Mouse (Mus musculus): Measurements from ENCODE around the gene Nol4l. TPM values are rescaled to one million over a fixed set of nuclear protein-coding genes. Genes with fewer than 3 reads are reported as not detected.

The Nol4l gene
- total RNA-seq, 2 experiments from 2014 or later, result 12.0 to 13.5 TPM

DNA sequence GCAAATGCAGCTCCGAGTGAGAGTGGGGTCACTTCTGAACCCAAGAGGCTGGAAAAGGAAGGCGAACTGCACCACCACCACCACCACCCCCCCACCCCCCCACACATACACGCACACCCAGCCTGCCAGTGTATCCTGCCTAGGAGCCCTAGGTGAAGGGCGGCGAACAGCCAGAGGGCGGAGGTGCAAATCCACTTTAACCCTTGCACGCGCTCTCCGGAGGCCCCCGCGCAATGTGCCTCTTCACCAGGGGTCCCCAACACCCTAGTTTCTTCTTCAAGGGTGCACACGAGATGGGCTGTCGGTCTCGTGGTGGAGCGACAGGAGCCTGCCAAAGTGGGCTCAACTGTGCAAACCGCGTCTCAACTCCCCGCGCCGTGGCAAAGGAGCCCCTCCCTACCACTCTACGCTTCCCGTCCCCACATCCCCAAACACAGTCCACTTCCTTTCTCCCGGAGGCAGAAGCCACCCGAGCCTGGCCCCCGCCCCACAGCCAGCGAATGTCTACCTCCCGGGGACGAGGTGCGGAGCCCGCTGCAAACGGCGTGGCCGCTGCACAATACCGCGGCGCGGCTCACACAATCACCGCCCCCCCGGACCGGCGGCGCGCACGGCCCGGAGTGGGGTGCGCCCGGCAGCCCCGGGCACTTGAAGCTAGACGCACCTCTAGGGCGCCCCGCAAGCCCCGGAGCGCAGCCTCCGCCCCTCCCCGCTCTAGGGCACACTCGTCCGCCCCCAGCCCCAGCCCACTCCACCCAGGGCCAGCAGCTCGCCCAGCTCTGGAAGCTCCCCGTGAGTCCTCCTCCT lies 86.1 kb downstream of the Nol4l start:
- DNase-seq, result peak; percentile 59

DNA sequence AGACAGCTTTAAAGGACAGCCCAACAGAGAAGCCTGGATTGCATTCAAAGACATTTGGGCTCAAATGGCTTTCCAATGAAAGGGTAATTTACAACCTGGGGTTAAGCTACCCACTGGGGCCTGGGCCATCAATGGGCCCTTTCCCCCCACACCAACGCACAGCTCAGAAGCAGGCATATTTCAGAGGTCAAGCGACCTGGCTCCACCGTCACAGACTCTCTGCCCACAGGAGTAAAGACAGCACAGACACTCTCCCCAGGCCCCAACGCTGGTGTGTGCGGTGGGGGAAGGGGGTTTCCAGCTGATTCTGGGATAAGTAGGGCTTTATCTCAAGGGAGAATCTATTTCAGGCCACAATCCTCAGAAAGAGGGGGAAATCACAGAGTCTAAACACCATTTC lies 87.1 kb downstream of the Nol4l start:
- DNase-seq, result no peak

DNA sequence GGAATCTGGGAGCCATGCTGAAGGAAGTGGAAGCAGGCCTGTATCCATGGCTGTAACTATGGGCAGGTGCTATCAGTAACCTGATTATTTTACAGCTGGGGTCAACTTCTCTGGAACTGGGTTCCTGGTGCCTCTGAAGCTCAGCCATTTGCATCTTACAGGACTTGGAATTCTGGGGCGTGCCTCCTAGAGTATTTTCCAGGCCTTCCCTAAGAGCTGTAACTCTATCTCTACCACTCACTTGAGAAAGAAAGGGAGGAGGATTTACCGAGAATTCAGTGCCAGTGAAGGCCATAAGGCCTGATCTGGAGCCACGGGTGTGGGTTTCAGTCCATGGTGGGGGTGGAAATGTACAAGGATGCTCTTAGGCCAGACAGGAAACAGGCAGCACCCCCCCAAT lies 88.5 kb downstream of the Nol4l start:
- no peak for DNase-seq

DNA sequence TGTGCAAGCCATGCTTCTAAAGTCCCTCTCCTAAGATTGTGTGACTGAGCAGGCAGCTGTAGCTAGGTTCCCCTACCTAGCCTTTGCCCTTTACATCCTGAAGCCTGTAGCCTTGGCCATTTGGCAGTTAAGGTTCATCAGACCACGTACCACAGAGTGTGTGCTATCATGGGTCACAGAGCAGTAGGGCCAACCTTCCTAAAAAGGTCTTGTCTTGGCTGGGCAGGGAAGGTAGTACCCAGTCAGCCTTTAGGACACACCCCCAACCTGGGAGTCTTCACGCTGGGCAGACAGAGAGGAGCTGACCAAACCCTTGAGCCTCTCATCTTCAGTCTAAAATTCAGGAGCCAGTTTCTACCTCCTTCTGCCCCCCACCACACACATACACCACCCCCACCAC lies 89.0 kb downstream of the Nol4l start:
- no peak for DNase-seq

DNA sequence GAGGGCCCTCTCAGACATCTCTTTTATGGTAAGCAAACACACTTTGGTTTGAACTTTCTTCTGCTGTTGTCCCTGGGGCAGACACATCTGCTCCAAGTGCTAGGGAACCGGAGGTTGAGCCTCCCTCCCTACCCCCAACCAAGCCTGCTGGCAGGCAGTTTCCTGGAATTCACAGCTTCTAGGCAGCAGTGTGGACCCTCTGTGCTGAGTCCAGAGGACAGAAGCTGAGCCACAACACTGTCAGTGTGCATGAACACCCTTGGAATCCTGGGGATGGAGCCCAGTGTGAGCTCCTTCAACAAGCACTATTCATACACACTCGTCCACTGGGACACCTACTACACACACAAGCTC lies 92.5 kb downstream of the Nol4l start:
- no peak for DNase-seq

- DNase-seq, result peak; percentile 80
Measured at GRCm38 (mm10) chr2:153436641-153437305, 93.0 kb downstream of the Nol4l start.

- peak; percentile 43 for DNase-seq
Measured at GRCm38 (mm10) chr2:153434880-153435831, 94.6 kb downstream of the Nol4l start.

DNA sequence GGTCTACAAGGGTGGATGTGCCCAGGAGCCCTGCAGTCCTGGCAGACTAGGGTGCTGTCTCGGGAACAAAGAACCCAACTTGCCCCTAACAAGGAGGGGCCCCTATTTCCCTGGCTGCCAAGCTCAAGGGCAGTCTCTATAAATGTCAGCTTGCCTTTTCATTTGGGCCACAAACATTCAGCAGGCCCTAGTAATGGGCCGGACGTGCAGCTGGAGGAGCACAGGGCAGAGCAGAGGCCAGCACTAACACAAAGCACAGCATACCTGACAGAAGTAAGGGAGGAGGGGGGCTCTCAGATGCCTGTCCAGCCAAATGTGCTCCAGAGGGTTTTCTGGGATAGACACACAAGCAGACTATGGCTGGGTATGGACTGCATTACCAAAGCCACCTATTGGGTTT lies 95.9 kb downstream of the Nol4l start:
- no peak for DNase-seq

GRCm38 (mm10) chr2:153432492-153432891 lies 97.3 kb downstream of the Nol4l start:
- DNase-seq, result peak; percentile 38

DNA sequence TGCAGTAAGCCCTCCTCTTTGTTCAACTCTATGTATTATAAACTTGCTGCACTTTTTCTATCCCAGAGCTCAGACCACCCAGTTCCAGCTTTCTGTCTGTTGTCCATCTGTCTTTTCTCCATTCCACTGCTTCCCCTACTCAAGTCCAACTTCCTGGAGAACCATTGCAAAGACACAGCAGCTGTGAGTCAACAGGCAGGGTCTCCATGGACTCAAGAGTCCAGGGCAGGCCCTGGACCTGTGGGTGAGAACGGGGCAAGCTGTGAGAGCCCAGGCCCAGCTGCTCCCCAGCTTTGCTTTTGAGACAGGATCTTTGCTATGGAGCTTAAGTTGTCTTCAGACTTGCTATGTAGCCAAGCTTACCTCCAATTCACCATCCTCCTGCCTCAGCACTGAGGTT lies 99.2 kb downstream of the Nol4l start:
- no peak for DNase-seq

GRCm38 (mm10) chr2:153428485-153428884 lies 101.3 kb downstream of the Nol4l start:
- DNase-seq, result no peak

- DNase-seq, result no peak
Measured at GRCm38 (mm10) chr2:153426931-153427330, 102.8 kb downstream of the Nol4l start.

- no peak for DNase-seq
Measured at GRCm38 (mm10) chr2:153425998-153426670, 103.6 kb downstream of the Nol4l start.

- no peak for DNase-seq
Measured at GRCm38 (mm10) chr2:153425124-153425844, 104.5 kb downstream of the Nol4l start.

DNA sequence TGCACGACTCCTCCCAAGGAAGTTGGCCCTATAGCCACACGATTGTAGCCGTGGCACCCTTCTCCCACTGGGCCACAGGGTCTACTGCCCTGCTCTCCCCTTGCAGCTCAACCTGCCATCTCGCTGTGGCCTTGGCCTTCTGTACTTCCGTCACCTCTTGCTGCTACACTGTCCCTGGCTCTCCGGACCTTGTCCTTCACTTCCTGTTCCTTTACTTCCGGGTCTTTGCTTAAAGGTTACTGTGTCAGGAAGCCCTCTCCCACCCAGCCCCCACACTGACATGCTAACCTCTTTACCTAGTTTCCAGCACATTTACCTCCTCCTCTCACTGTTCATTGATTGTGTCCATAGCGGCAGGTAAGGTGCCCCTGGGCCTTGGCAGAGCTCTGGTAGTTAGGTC lies 105.2 kb downstream of the Nol4l start:
- no peak for DNase-seq

GRCm38 (mm10) chr2:153423113-153423512 lies 106.7 kb downstream of the Nol4l start:
- peak; percentile 62 for DNase-seq

GRCm38 (mm10) chr2:153422051-153422450 lies 107.7 kb downstream of the Nol4l start:
- DNase-seq, result no peak

DNA sequence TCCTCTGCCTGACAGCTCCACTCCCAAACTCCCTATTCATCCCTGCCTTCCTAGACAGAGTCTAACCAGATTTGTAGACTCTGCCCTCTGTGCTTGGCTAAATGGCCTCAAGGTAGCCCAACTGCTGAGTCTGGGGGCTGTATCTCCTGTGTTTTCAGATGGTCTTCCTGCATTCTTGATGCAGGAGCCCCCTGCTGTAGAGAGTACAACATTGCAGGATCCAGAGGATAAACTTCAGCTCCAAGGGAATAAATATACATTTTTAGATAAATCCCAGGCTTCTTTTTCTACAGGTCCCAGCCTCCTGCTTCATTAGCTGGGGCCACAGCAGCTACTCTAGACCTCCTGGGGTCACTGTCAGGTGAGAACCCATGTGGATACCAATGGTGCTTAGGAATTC lies 108.5 kb downstream of the Nol4l start:
- no peak for DNase-seq

- no peak for DNase-seq
Measured at GRCm38 (mm10) chr2:153418381-153418780, 111.4 kb downstream of the Nol4l start.

GRCm38 (mm10) chr2:153417841-153418240 lies 111.9 kb downstream of the Nol4l start:
- no peak for DNase-seq

DNA sequence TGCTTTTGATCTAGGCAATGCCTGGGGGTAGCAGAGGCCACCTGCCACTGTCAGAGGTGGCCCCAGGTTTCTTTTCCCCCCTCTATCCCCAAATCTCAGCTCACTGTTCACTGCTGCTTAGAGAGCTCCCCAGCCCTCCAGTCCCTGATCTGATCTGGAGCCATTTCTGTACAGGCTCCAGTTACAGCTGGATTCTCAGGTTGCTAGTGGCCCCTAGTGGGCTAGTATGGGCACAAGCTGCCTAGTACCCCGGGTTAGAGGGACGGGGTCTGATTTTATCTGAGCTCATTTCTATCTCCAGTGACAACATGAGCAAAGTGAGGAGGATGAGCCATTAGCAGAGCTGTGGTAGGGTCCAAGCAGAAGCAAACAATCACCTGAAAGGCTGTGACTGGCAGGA lies 115.2 kb downstream of the Nol4l start:
- DNase-seq, result peak; percentile 52

DNA sequence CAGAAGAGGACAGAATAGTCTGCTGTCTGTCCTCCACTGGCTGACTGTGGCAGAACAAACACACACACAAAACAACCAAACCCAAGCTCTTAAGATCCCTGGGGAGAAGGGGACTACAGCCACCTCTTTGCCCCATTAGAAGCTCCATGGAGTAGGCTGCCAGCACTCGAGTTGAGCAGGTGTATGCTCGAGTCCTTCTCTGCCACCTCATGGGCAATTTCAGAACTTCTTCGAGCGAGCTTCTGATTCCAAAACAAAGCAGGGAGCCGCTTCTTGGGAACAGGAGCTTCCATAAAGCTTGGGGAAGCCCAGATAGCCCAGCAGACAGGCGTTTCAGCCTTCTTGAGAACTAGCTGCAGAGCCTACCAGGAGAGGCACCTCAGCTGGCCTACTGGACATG lies 117.2 kb downstream of the Nol4l start:
- DNase-seq, result no peak
